Mouse (Mus musculus) ES-Bruce4 (cell line): ENCODE results near the gene Bco1.

Experiments used
- CTCF ChIP-seq: IDR thresholded peaks from one replicate; pipeline ENCODE4 v1.8.1; 2011; ENCODE audit warnings: low read depth, low read length
- EP300 ChIP-seq: IDR thresholded peaks from 2 replicates; pipeline ENCODE4 v1.6.1; 2011; ENCODE audit warnings: low read depth, low read length; ENCODE audit not compliant: insufficient read depth
- POLR2A ChIP-seq: IDR thresholded peaks from one replicate; pipeline ENCODE4 v1.8.1; 2011; ENCODE audit warnings: low read length; ENCODE audit not compliant: insufficient read depth

GRCm38 (mm10) chr8:117111641-117112040, 16.0 kb downstream of the Bco1 start:
- TF ChIP-seq POLR2A (no peak), CTCF (no peak), EP300 (no peak)
